Mouse (Mus musculus): Measurements from ENCODE around the gene Oas1d. TPM values are rescaled to one million over a fixed set of nuclear protein-coding genes. Genes with fewer than 3 reads are reported as not detected.
A peak's percentile ranks its signal among the peaks of the same experiment; 100 is the strongest.
"Not testable (repeated sequence)": the region's sequence is repeated elsewhere in the genome, so short reads cannot be mapped to it uniquely, and the experiment has no call there.

Gene Oas1d
- not detected in 3 replicates for total RNA-seq (2017)

DNA sequence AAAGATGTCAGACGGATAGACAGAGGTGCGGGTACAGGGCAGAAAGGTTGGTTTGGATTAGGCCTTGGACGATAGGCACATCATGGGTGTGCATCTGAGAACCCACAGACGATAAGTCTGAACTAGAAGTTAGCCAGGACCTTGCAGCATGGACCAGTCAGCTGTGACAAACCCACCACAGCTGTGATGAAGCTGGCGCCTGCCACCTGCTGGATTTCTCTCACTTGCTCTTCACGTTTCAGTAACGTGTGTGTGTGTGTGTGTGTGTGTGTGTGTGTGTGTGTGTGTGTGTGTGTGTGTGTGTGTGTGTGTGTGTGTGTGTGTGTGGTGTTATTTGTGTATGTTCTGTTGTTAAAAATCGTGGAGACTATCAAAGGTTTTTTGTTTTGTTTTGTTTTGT is at the start of gene Oas1d:
TSS of gene Oas1d (plus strand) at position 333 of the 400 bp plus-strand sequence.
- not testable (repeated sequence) for ATAC-seq (replicated peaks; ENCODE audit: insufficient number of reproducible peaks, low FRiP score, low TSS enrichment, poor library complexity, severe bottlenecking)

DNA sequence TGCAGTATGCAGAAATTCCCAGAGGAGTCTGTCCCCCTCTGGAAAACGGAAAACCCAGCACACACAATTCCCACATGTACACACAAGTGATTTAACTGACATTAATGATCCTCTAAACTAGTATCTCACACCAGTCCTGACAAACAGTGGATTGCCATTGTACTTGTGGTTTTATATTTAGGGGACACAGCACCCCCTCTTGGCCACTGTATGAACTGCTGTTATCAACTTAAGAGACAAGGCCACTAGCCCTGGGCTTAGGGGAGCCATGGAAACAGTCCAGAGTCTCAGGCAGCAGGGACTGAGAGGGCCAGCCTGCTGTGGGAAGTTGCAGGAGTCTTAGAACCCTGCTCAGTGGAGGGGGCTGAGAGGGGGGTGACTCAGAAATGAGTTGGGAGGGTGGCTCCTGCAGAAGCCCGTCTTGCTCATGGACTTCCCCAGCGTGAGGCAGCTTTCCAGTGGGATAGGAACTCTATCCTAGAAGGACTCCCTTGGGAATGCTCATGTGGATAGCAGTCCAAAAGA is 48.9 kb upstream of the Oas1d start:
- 0 out of 2 replicates have a peak, but pooled peaks have one; percentile 22 for ATAC-seq (replicated peaks; ENCODE audit: insufficient number of reproducible peaks, low FRiP score, low TSS enrichment, poor library complexity, severe bottlenecking)

- ATAC-seq (replicated peaks; ENCODE audit: insufficient number of reproducible peaks, low FRiP score, low TSS enrichment, poor library complexity, severe bottlenecking), result no peak
Observed at GRCm38 (mm10) chr5:120869436-120870015, 44.8 kb upstream of the Oas1d start.

GRCm38 (mm10) chr5:120870081-120870480 is 44.3 kb upstream of the Oas1d start:
- no peak for ATAC-seq (replicated peaks; ENCODE audit: insufficient number of reproducible peaks, low FRiP score, low TSS enrichment, poor library complexity, severe bottlenecking)

DNA sequence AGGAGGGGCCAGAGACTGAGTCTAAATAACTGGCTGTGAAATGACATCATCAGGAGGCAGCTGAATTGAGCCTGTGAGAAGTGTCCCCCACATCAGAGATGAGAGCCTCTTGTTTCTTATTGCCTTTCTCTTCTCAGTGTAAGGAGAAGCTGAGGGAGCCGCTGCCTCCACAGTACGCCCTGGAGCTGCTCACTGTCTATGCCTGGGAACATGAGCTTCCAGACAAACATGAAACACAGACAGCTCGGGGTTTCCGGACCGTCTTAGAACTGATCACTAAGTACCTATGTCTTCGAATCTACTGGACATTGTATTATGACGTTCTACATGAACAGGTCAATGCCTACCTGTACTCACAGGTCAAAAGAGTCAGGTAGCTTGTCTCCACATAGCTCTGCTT is 43.6 kb upstream of the Oas1d start:
- no peak for ATAC-seq (replicated peaks; ENCODE audit: insufficient number of reproducible peaks, low FRiP score, low TSS enrichment, poor library complexity, severe bottlenecking)

DNA sequence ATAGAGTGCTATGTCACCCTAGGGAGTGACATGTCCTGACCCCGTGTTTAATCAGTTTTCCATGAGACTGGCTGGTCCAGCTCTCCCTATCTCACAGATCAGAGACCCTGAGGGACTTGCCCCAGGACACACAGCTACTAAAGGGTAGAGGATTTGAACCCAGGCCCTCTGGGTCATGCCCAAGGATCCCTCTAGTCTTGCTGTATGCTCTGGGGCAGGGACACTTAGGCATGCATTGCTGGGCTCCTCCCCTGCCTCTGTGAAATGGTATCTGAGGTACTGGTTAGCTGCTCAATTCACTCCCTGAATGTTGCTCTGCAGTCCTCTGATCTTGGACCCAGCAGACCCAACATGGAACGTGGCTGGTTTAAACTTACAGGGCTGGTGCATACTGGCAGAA is 42.9 kb upstream of the Oas1d start:
- no peak for ATAC-seq (replicated peaks; ENCODE audit: insufficient number of reproducible peaks, low FRiP score, low TSS enrichment, poor library complexity, severe bottlenecking)

DNA sequence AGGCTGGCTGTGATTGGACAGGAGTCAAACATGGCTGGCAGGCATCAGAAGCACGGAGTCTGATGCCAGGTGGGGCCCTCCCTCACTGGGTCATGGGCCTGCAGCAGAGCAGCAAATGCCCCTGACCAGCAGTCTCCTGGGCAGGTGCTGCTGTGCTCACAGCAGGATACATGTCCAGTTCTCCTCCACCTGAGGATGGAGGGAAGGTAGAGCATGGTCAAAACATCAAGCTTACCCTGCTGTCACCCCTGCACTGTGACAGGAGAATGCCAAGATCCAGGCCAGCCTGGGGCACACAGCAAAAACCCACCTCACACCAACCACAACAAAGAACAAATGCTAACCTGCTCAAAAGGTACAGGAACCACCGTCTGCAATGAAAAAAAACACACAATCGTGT is 37.5 kb upstream of the Oas1d start:
- not testable (repeated sequence) for ATAC-seq (replicated peaks; ENCODE audit: insufficient number of reproducible peaks, low FRiP score, low TSS enrichment, poor library complexity, severe bottlenecking)

DNA sequence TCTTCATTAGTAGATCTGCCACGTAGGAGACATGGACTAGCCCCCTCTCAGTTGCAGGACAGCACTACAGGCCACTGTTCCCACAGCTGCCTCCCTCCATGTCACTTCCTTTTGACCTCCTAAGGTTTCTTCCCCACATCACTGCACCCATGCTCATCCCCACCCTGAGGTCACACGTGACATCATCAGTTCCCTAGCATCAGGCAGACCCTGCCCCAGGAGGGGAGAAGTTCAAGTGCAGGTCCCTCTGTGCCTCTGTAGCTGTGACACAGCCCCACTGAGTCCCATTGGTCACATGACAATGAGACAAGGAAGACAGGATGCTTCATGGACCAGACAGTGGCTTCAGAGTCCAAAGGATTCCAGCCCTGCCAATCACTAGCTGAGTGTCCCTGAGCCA is 36.9 kb upstream of the Oas1d start:
- not testable (repeated sequence) for ATAC-seq (replicated peaks; ENCODE audit: insufficient number of reproducible peaks, low FRiP score, low TSS enrichment, poor library complexity, severe bottlenecking)

GRCm38 (mm10) chr5:120878803-120879202 is 35.5 kb upstream of the Oas1d start:
- ATAC-seq (replicated peaks; ENCODE audit: insufficient number of reproducible peaks, low FRiP score, low TSS enrichment, poor library complexity, severe bottlenecking), result not testable (repeated sequence)

- not testable (repeated sequence) for ATAC-seq (replicated peaks; ENCODE audit: insufficient number of reproducible peaks, low FRiP score, low TSS enrichment, poor library complexity, severe bottlenecking)
Observed at GRCm38 (mm10) chr5:120881681-120882080, 32.7 kb upstream of the Oas1d start.

GRCm38 (mm10) chr5:120887413-120887812 is 26.9 kb upstream of the Oas1d start, which contains the start of gene Oas1g:
Gene Oas1g, minus strand, starts transcription at chr5:120887613.
- peak; percentile 50 for ATAC-seq (replicated peaks; ENCODE audit: insufficient number of reproducible peaks, low FRiP score, low TSS enrichment, poor library complexity, severe bottlenecking)

DNA sequence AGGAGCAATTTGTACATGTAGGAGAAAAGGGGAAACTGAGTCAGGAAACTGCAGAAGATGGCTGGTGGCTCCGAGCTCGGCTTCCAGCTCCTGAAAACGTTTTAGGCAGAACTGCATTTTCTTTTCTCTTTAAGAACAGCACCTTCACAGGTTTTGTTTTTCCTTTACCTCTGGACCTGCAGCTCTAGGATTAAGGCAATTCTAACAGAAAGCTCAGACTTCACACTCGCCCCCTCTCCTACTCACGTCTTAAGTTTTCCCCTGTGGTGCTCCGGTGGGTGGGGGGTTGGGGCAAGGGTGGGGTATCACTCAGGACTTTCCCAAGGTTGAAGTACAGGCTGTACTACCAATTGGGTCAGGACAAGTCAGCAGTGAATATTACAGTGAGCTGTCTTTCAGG is 26.5 kb upstream of the Oas1d start:
- ATAC-seq (replicated peaks; ENCODE audit: insufficient number of reproducible peaks, low FRiP score, low TSS enrichment, poor library complexity, severe bottlenecking), result no peak

- ATAC-seq (replicated peaks; ENCODE audit: insufficient number of reproducible peaks, low FRiP score, low TSS enrichment, poor library complexity, severe bottlenecking), result not testable (repeated sequence)
Observed at GRCm38 (mm10) chr5:120888294-120888815, 26.0 kb upstream of the Oas1d start.

DNA sequence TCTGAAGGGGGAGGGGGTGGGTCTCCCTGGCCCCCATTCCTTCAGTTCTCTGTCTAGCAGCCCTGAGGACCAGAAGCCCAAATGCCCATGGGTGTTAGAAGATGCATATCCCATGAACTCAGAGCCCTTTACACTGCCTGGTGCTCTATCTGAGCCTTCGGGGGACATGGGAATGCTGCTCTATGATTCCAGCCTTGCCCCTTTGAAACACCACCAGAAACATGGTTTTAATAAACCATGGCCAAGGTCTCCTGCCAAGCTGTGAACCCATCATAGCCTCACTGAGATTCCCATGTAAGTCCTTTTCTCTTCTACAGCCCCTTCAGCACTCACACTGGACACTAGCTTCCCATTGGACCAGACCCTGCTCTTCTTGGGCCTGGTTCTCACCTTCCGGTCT is 24.3 kb upstream of the Oas1d start:
- ATAC-seq (replicated peaks; ENCODE audit: insufficient number of reproducible peaks, low FRiP score, low TSS enrichment, poor library complexity, severe bottlenecking), result no peak

- ATAC-seq (replicated peaks; ENCODE audit: insufficient number of reproducible peaks, low FRiP score, low TSS enrichment, poor library complexity, severe bottlenecking), result no peak
Observed at GRCm38 (mm10) chr5:120890991-120891390, 23.3 kb upstream of the Oas1d start.

DNA sequence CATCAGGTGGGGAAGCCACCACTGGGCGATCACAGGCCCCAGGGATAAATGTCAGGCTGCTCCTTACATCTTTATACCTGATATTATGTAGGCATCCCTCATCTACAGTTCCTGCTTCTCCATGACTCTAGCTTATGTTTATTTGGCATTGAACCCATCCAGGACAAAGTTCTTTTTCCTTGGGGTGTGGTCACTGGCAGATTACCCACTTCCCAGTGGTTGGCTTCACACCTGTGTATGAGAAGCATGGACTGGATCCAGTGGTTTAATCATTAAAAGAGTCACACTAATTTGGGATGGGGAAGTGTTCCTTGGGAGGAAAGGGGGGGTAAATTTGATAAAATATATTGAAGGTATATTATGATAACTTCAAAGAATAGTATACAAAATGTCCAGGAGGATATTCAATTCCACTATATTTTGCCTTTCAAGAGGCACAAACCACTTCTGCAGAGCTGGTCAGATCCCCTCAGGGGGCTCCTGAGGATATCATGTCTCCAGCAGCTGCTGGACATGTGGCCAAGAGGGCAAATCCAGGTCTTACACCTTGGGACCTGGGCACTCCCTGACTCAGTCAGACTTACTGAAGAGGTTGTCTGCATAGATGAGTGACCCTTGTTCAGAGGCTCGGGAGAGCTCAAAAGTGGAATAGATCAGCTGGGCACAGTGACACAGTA is 22.6 kb upstream of the Oas1d start:
- ATAC-seq (replicated peaks; ENCODE audit: insufficient number of reproducible peaks, low FRiP score, low TSS enrichment, poor library complexity, severe bottlenecking), result not testable (repeated sequence)

DNA sequence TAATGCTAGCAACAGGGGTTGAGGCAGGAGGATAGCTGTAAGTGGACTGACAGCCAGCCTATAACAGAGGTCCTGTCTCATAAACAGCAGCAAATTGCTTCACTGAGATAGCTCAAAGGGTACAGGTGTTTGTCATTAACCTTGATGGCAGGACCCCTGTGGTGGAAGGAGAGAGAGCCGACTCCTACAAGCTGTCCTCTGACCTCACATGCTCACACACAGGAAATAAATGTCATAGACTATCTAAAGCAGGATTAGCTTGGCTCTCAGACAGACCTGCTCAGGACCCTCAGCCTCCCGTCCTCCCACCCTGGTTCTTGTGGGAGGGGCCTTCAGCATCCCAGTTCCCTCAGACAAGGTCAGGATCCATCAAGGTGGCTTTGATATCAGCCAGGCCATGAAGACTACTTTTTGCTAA is 22.1 kb upstream of the Oas1d start:
- no peak for ATAC-seq (replicated peaks; ENCODE audit: insufficient number of reproducible peaks, low FRiP score, low TSS enrichment, poor library complexity, severe bottlenecking)

GRCm38 (mm10) chr5:120893866-120894265 is 20.5 kb upstream of the Oas1d start:
- not testable (repeated sequence) for ATAC-seq (replicated peaks; ENCODE audit: insufficient number of reproducible peaks, low FRiP score, low TSS enrichment, poor library complexity, severe bottlenecking)

DNA sequence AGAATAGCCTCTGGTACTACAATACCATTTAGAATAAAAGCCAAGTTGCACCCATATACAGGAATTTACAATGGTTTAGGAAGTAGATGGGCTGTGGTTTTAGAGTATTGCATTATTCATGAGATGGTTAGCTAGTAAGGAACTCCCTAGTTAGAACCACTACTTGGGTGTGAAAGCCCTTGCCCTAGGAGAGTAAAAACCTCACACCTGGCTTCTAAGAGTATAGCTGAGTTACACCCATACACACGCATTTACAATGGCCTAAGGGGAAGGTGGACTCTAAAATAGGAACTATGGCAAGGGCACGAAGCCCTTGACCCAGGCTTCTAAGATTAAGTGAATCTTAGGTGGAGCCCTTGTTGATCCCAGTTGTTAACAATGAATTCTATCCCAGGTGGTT is 19.6 kb upstream of the Oas1d start:
- ATAC-seq (replicated peaks; ENCODE audit: insufficient number of reproducible peaks, low FRiP score, low TSS enrichment, poor library complexity, severe bottlenecking), result not testable (repeated sequence)

Data from monocyte, adult 5-6 weeks (primary cell).